Mouse (Mus musculus) thymus, postnatal 25 days (tissue): ENCODE data around the gene Lsamp.

Source experiments
- DNase-seq: peaks from one replicate; pipeline ENCODE4 v3.0.0; 2022

Lsamp gene

GRCm38 (mm10) chr16:40290132-40290531 lies 306.0 kb downstream of the Lsamp start:
- no peak for DNase-seq

DNA sequence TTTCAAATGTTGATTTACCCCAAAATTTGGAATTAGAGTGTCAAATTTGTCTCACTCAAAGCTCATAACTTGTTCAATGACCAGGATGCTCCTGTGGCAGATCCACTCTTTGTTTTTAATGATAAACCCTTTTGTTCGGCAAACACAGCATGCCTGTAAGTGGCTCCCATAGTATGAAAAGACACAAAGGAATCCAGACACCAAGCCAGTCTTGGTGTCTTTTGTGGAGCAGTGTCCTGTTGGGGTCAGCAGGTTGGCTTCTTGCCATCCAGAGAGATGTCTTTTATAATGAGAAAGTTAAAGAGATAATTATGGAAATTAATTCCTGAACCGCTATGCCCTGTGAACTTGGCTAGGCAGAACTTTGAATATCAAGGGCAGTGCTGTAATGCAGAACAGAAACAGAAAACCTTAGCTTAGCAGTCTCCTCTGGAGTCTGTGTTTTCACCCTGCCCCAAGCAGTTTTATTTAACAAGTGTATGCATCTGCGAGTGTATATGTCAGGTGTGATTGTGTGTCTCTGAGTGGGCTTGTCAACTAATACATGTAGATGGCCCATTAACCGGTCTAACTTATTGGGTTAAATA lies 310.2 kb downstream of the Lsamp start:
- DNase-seq, result no peak

- DNase-seq, result no peak
Observed at GRCm38 (mm10) chr16:40295240-40295639, 311.1 kb downstream of the Lsamp start.

DNA sequence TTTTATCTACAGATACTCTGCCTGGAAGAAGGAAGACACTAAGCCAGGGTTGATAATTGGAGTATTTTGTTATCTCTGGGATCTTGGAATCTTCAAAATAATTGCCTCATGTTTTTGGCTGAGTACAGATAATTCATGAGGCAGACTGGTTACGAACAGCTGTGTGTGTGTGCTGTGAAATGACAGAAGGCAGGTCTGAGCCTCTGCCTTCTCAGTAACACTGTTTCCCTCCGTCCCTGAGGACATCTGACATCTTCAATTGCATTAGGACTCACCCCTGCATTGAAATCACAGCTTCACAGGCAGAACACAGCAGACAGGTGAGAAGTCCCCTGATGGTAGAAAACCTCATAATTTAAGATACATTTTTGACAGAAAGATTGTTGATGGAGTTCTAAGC lies 323.5 kb downstream of the Lsamp start:
- no peak for DNase-seq

- no peak for DNase-seq
Observed at GRCm38 (mm10) chr16:40316199-40316598, 332.0 kb downstream of the Lsamp start.

- no peak for DNase-seq
Observed at GRCm38 (mm10) chr16:40324811-40325210, 340.6 kb downstream of the Lsamp start.

- no peak for DNase-seq
Observed at GRCm38 (mm10) chr16:40328249-40328820, 344.2 kb downstream of the Lsamp start.

DNA sequence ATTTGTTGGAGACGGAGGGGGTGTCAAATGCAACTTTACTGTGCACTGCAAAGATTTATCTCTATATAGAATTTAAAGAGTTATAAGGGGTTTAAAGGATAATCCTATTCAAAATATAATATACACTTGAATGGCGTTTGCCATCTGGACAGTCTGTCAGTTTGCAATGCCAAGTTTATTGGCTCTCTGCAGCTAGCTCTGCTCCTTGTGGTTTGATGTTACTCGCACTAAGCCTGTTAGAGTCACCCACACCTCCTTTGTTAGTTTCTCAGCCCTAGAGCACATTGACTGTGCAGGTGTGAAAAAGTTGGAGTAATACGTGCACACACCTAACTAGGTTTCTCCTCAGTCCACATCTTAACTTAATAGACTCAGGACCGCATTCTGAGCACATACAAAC lies 385.5 kb downstream of the Lsamp start:
- DNase-seq, result no peak

GRCm38 (mm10) chr16:40371291-40371690 lies 387.1 kb downstream of the Lsamp start:
- DNase-seq, result no peak

DNA sequence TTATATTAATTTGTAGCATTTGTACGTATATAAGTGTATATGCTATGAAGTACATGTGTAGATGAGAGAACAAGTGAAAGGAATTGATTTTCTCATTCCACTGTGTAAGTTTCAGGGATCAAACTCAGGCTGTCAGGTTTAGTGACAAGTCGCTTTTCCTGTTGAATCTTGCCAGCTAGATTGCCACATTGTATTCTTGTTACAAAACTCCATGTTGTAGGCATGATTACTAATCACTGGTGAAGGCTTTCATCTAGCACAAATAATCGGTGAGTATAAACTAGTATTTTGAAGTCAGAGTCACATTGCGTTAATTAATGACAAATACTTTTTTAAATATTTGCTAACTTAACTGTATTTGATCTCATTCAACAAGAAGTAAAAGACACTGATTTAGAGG lies 391.2 kb downstream of the Lsamp start:
- DNase-seq, result no peak

DNA sequence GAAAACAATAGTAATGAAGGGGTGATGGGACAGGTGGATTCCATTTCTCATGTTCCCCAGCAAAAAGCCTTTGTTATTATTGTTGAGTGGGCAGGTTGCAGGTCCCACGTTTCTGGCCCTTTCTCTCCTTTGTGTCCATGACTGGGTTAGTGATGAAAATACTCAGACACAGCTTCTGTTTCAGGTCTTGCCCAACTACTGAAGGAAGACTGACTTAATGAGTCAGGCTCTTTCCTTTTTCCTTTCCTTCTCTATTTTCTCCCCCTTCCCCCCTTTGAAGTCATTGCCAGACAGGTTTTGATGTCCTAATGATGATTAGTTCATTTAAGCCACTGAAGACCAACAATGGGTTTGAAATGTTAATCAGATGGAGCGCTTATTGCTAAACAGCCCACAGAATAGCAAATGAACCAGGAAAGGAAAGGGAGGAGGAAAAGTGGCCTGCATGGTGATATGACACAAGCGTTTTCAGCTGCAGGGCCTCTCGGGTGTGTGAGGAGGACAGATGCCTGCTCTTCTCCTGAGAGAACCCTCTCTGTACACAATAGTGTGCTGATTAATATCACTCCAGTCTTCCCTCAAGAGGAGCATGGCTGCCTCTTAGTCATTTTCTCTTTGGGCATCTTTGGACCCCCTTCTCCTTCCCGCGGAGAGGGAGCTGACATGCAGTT lies 393.1 kb downstream of the Lsamp start:
- DNase-seq, result no peak

GRCm38 (mm10) chr16:40392106-40392505 lies 407.9 kb downstream of the Lsamp start:
- no peak for DNase-seq

DNA sequence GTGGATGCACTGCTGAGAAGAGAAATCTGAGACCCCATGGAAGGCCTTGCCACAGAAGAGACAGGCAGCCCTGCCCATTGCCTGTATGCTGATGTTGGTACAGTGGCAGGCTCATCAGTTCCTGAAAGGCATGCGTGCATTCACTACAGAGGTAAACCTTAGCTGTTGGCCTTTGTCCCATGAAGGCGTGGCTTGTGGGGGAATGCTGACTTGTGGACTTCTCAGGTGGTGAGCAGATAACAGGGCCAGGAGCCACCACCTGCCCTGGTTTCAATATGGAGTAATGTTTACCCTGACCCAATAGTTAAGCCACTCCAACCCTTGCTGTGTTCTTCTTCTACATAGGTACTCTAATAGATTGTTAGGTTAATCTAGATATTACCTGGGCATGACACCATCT lies 415.4 kb downstream of the Lsamp start:
- DNase-seq, result no peak

DNA sequence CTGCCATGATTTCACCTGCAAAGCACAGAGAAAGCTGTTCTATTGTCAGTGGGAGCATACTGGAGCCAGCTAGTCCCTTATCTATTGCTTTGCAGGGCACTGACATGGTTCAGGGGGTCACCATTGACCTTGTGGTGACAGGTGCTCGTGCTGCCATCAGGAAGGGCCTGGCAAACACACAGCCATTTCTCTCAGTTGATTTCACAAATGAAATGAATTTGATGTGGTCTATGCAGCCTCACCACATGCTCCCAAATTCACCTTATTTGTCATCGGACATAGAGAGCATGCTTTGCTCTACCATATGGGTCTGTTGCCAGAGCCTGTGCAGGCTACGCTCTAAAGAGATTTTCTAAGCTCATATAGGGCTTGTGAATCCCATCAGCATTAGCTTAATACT lies 450.1 kb downstream of the Lsamp start:
- no peak for DNase-seq

DNA sequence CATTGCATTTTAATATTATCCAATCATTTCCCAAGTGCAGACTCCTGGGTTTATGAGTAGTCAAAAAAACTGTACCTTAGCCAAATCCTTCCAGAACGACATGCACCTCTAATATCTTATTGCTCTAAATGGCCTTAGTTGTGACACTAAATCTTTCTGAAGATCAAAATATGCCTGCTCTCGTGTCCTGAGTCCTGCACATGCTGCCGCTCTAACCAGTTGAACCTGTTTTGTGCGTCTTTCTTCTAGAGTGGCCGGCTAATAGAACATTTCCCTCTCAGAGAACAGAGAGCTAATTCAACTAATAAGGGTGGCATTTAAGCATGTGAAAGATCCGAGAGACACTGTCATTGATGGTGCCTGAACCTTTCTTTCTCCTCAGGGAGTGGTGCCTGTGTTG lies 452.3 kb downstream of the Lsamp start:
- DNase-seq, result no peak

DNA sequence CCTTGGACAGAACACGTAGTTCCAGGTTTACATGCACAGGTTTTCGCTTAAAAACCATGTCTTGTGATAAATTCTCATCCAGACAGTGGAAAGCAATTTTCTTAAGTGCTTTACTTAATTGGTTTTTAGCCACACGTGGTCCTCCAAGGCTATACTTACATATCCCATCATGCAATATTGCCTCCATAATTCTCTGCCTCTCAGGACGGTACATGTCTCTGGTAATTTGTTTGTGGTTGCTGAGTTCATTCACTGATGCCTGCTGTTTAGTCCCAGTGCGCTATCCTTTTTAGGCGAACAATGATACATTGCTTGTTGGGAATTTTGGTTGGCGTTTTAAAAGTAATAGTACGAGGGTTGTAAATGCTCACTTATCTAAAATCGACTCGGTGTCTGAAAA lies 453.7 kb downstream of the Lsamp start:
- no peak for DNase-seq

GRCm38 (mm10) chr16:40438876-40439275 lies 454.7 kb downstream of the Lsamp start:
- no peak for DNase-seq

DNA sequence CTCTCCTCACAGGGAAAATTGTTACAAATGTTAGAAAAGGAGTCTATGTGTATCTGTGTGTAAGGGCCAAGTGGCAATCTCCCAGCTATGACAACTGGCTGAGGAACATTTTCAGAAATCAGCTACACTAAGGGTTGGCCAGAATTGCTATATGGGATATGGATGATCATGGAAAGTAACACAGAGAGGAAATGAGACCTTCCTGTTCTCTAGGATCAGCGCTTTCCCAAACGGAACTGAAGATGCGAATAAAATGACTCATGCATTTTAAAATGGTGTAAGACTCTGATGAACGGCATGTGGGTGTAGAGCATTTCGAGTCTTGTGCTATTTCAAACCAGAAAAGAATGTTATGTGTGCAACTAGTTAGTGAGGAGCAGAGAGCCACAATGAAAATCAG lies 462.4 kb downstream of the Lsamp start:
- no peak for DNase-seq

- DNase-seq, result no peak
Observed at GRCm38 (mm10) chr16:40463411-40464058, 479.4 kb downstream of the Lsamp start.

DNA sequence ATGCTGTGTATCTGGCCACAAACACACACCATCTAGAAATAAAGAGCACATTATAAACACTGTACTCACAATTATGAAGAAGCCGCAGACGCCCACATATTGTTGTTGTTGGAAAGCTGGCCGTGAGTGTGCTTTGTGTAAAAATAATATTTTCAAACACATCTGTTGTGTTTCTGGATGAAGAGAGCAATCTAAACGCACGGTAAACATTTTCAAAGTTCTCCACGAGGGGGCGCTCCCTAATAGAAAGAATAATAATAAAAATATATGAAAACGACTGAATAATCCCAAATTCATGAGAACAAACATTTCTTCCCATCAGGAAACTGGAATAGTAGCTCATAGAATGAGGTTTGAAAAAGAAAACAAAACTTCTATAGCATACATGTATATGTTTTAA lies 482.4 kb downstream of the Lsamp start:
- DNase-seq, result no peak

GRCm38 (mm10) chr16:40470946-40471345 lies 486.8 kb downstream of the Lsamp start:
- no peak for DNase-seq

DNA sequence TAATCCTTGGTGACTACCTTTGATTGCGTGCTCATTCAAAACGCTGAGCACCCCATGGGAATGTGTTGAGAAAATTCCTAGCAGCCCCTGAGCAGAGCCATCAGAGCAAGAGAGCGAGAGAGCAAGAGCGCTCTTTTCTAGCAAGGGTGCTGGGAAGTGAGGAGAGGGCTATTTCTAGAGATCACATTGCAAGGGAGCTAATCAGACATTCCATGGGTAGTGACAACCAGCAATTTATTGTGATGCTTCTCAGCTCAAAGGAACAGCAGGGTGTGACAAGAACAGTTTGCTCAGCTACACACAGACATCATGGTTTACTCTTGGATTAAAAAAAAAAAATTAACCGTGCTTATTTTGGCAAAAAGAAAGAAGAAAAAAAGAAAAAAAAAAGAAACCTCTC lies 487.8 kb downstream of the Lsamp start:
- DNase-seq, result no peak

- no peak for DNase-seq
Observed at GRCm38 (mm10) chr16:40491606-40492005, 507.4 kb downstream of the Lsamp start.

GRCm38 (mm10) chr16:40504262-40504960 lies 520.2 kb downstream of the Lsamp start:
- DNase-seq, result no peak
